Mouse (Mus musculus) kidney, postnatal 10 days (tissue): ENCODE measurements around the gene Slc22a28.
"Not testable (repeated sequence)": the region's sequence is repeated elsewhere in the genome, so short reads cannot be mapped to it uniquely, and the experiment has no call there.

ENCODE experiments used
- DNase-seq: peaks from one replicate; pipeline ENCODE4 v3.0.0; 2021; ENCODE audit warnings: mixed read lengths

The Slc22a28 gene

DNA sequence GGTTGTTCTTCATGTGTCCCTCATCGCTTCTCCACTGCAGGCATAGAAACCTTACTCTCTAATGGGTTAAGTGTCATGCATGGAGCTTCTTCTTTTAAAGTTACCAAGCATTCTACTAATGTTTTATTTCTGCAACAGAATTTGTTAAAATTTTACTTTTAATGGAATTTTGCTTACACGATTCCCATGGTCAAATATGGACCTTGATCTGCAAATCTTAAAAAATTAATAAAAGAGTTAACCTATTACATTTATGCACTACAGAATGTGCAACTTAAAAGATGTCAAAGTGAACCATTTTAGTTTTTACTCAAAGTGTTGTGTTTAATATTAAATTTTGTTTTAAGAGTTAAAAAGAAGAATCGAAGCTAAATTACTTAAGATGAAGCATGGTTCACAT, at the start of gene Slc22a28:
TSS of gene Slc22a28 (minus strand) at position 102 of the 400 bp plus-strand sequence.
- DNase-seq, result not testable (repeated sequence)

GRCm38 (mm10) chr19:8148787-8149523, 17.2 kb upstream of the Slc22a28 start:
- DNase-seq, result no peak

DNA sequence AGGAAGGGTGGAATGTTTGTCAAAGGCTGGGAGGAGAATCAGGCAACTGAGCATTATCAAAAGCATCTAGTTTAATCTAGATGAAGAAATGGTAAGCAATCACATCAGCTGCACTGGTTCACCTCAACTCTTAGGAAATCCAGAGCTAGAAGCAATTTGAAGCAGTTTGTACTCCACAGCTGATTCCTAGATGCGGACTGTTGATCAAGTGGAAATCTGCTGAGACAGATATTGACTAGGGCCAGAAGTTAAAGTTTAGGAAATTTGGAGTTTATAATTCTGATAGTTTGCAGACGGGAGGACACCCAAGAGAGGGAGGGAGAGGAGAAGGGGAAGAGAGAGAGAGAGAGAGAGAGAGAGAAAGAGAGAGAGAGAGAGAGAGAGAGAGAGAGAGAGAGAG, 10.9 kb upstream of the Slc22a28 start:
- not testable (repeated sequence) for DNase-seq

GRCm38 (mm10) chr19:8134127-8134841, 2.5 kb upstream of the Slc22a28 start:
- not testable (repeated sequence) for DNase-seq

DNA sequence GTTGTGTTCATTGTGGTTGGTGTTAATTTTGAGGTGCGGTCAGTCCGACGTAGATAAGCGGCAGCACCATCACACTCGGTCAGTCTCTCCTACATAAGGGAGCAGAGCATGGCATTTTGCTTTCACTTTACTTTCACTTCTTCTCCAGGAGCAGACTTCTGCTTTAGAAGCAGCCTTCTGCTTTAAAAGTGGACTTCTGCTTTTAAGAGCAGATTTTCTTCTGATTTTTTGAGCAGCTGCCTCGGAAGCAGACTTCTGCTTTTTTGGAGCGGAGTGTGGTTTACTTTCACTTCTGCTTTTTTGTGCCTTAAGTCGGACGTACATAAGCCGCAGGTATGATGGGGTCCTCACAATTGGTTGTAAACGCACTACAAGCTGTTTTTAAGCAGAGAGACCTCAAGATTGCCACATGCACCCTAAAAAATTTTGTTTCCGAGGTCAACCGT, 111.9 kb downstream of the Slc22a28 start:
- no peak for DNase-seq

- DNase-seq, result not testable (repeated sequence)
Observed at GRCm38 (mm10) chr19:8019329-8019851, 112.4 kb downstream of the Slc22a28 start.

- DNase-seq, result not testable (repeated sequence)
Observed at GRCm38 (mm10) chr19:8018535-8018934, 113.2 kb downstream of the Slc22a28 start.
